Mouse (Mus musculus) kidney, adult 8-10 months (tissue): Measurements from ENCODE around the gene Rab27a.

ENCODE experiments used
- DNase-seq, 2 experiments: peaks; one replicate each; pipeline ENCODE4 v3.0.0; 2022

Gene Rab27a

GRCm38 (mm10) chr9:73044146-73045079, at the start of gene Rab27a:
Gene Rab27a (plus strand): TSS chr9:73044854.
- peak; percentile 83 to 89 for DNase-seq

- DNase-seq, result no peak
These were observed 48.5 kb upstream of the Rab27a start for GRCm38 (mm10) chr9:72996167-72996566.

GRCm38 (mm10) chr9:72996806-72997205, 47.8 kb upstream of the Rab27a start:
- no peak for DNase-seq

GRCm38 (mm10) chr9:73000487-73000886, 44.2 kb upstream of the Rab27a start:
- no peak for DNase-seq

GRCm38 (mm10) chr9:73001314-73002011, 43.2 kb upstream of the Rab27a start:
- no peak for DNase-seq

GRCm38 (mm10) chr9:73002177-73002576, 42.5 kb upstream of the Rab27a start:
- no peak for DNase-seq

- DNase-seq, result no peak
These were observed 40.6 kb upstream of the Rab27a start for GRCm38 (mm10) chr9:73004076-73004475.

- DNase-seq, result no peak
These were observed 39.5 kb upstream of the Rab27a start for GRCm38 (mm10) chr9:73005106-73005505.

- DNase-seq, result no peak
These were observed 38.5 kb upstream of the Rab27a start for GRCm38 (mm10) chr9:73006175-73006574.

GRCm38 (mm10) chr9:73008384-73008783, 36.3 kb upstream of the Rab27a start:
- DNase-seq, result no peak

- no peak for DNase-seq
These were observed 32.0 kb upstream of the Rab27a start for GRCm38 (mm10) chr9:73012629-73013028.

- no peak for DNase-seq
These were observed 29.9 kb upstream of the Rab27a start for GRCm38 (mm10) chr9:73014724-73015123.

GRCm38 (mm10) chr9:73019841-73020240, 24.8 kb upstream of the Rab27a start:
- no peak for DNase-seq

GRCm38 (mm10) chr9:73020566-73021097, 24.0 kb upstream of the Rab27a start:
- DNase-seq, result no peak

- no peak for DNase-seq
These were observed 18.6 kb upstream of the Rab27a start for GRCm38 (mm10) chr9:73025818-73026636.

GRCm38 (mm10) chr9:73030443-73030842, 14.2 kb upstream of the Rab27a start:
- DNase-seq, result no peak

GRCm38 (mm10) chr9:73031421-73031820, 13.2 kb upstream of the Rab27a start:
- no peak for DNase-seq

- DNase-seq, result no peak
These were observed 11.2 kb upstream of the Rab27a start for GRCm38 (mm10) chr9:73033406-73033805.

GRCm38 (mm10) chr9:73039222-73039945, 5.3 kb upstream of the Rab27a start:
- DNase-seq, result peak; percentile 91 to 93

- DNase-seq, result no peak
These were observed 4.6 kb upstream of the Rab27a start, which contains the start of gene Pigb for GRCm38 (mm10) chr9:73040080-73040479. Gene Pigb (minus strand): TSS chr9:73040378.

GRCm38 (mm10) chr9:73045204-73045603, 550 bp downstream of the Rab27a start:
- DNase-seq, result no peak

GRCm38 (mm10) chr9:73045711-73046110, 1.1 kb downstream of the Rab27a start:
- DNase-seq, result no peak
